Mouse (Mus musculus) lung, postnatal 0 days (tissue): ENCODE data around the gene Rps6ka3. TPM values are rescaled to one million over a fixed set of nuclear protein-coding genes. Genes with fewer than 3 reads are reported as not detected.
A peak's percentile ranks its signal among the peaks of the same experiment; 100 is the strongest.

Source experiments
- ATAC-seq: fragments of 200-750 bp; cut with Nextera tagmentation; 2 replicates; pipeline ENCODE4 v1.8.0; 2017; ENCODE audit warnings: moderate library complexity
- DNase-seq: peaks from one replicate; pipeline ENCODE4 v3.0.0-alpha.2; 2016; ENCODE audit warnings: low spot score
- H3K27ac ChIP-seq: fragments of 300-500 bp; sonication (generic); 2 replicates; pipeline ENCODE4 v1.5.1; 2014; ENCODE audit warnings: antibody characterized with exemption, mild to moderate bottlenecking, low read length, mixed read lengths
- H3K27me3 ChIP-seq: fragments of 300-500 bp; sonication (generic); replicated peaks from 2 replicates; pipeline ENCODE4 v1.6.1; 2014; ENCODE audit warnings: low read length, mixed read lengths; ENCODE audit not compliant: insufficient read depth
- H3K36me3 ChIP-seq: fragments of 300-500 bp; sonication (generic); 2 replicates; pipeline ENCODE4 v1.6.1; 2014; ENCODE audit warnings: low read length, mixed read lengths; ENCODE audit not compliant: insufficient read depth
- H3K4me1 ChIP-seq: fragments of 300-500 bp; sonication (generic); 2 replicates; pipeline ENCODE4 v1.6.1; 2014; ENCODE audit warnings: antibody characterized with exemption, low read depth, low read length, mixed read lengths; ENCODE audit not compliant: insufficient read depth
- H3K4me2 ChIP-seq: fragments of 300-500 bp; sonication (generic); replicated peaks from 2 replicates; pipeline ENCODE4 v1.6.1; 2014; ENCODE audit warnings: low read depth, mild to moderate bottlenecking, low read length, moderate library complexity, mixed read lengths
- H3K4me3 ChIP-seq: fragments of 300-500 bp; sonication (generic); 2 replicates; pipeline ENCODE4 v1.5.1; 2014; ENCODE audit warnings: low read depth, low read length
- H3K9ac ChIP-seq: fragments of 300-500 bp; sonication (generic); replicated peaks from 2 replicates; pipeline ENCODE4 v1.6.1; 2014; ENCODE audit warnings: low read depth, mild to moderate bottlenecking
- H3K9me3 ChIP-seq: fragments of 300-500 bp; sonication (generic); 2 replicates; pipeline ENCODE4 v1.6.1; 2016; ENCODE audit warnings: low read length, mixed read lengths
- CTCF ChIP-seq: IDR thresholded peaks from 2 replicates; pipeline ENCODE4 v1.5.1; 2016; ENCODE audit warnings: antibody characterized with exemption, mild to moderate bottlenecking
- EP300 ChIP-seq: IDR thresholded peaks from 2 replicates; pipeline ENCODE4 v1.6.1; 2016; ENCODE audit warnings: antibody characterized with exemption, mild to moderate bottlenecking, control low read depth
- WGBS: fragments of 180-500 bp; shearing (Covaris S2); extraction: QIAGEN DNeasy Blood & Tissue Kit; methylation state at CpG from one replicate; pipeline ENCODE4 v1.1.7; 2014; 5-methylcytosine and 5-hydroxymethylcytosine counted together
- polyA plus RNA-seq: library from polyadenylated mRNA; unstranded; fragments of >200 nt; fragmentation: Nextera tagmentation; extraction: Ambion mirVana; gene quantifications from 2 replicates; pipeline ENCODE4 v1.2.1, GENCODE M21; 2015

The Rps6ka3 gene
- polyA plus RNA-seq, 1 experiment from 2014 or later, result 6.8 TPM

DNA sequence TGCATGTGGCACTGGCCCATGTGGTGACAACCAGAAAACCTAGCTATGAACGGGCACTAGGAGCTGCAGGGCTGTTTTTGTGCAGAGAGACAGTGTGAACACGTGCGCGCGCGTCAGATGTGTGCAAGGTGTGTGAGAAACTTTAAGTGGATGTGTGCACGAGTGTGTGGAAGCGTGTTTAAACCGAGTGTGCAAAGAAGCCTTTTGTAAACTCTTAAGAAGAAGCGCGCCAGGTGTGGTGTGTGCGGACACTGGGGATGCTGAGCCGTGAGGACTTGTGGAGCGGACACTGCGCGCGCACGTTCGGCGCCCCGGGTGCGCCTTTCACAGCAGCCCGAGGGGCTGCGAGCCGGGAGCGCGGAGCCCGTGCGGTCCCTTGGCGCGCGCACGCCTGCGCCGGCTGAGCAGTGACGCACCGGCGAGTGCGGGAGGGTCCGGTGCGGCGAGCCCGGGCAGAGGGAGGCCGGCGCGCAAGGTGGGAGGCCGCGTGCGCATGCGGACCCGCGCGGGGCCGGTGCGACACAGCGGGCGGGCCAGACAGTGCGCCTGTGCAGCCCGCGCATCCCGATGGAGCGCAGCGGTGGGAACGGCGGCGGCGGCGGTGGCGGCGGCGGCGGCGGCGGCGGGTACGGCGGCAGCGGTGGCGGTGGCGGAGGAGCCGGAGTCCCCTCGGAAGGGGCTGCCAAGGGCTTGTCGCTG lies 204.2 kb downstream of the Rps6ka3 start, which contains the start of gene Map7d2:
Gene Map7d2, plus strand, starts transcription at position 443 of the 699 bp plus-strand sequence.
- no peaks in the 10 kb centered on the region for H3K36me3 ChIP-seq
- peak within 1 kb of the TSS; percentile 44 for H3K4me3 ChIP-seq
- H3K9me3 ChIP-seq, result no peaks in the 10 kb centered on the region
- TF ChIP-seq CTCF (no peak), EP300 (no peak)
- DNase-seq, result no peak
- WGBS, result 12% methylated on average over 35 of the region's 83 CpGs
- peak within 1 kb of the TSS; percentile 75 for H3K4me2 ChIP-seq
- no peaks in the 10 kb centered on the region; the same call in 1 of the 2 replicates for H3K27me3 ChIP-seq
- 0 out of 2 replicates have a peak, but pooled peaks have one; percentile 21 for ATAC-seq
- H3K4me1 ChIP-seq, result no peaks in the 10 kb centered on the region
- no peak within 1 kb of the TSS for H3K27ac ChIP-seq
- H3K9ac ChIP-seq, result no peak within 1 kb of the TSS

DNA sequence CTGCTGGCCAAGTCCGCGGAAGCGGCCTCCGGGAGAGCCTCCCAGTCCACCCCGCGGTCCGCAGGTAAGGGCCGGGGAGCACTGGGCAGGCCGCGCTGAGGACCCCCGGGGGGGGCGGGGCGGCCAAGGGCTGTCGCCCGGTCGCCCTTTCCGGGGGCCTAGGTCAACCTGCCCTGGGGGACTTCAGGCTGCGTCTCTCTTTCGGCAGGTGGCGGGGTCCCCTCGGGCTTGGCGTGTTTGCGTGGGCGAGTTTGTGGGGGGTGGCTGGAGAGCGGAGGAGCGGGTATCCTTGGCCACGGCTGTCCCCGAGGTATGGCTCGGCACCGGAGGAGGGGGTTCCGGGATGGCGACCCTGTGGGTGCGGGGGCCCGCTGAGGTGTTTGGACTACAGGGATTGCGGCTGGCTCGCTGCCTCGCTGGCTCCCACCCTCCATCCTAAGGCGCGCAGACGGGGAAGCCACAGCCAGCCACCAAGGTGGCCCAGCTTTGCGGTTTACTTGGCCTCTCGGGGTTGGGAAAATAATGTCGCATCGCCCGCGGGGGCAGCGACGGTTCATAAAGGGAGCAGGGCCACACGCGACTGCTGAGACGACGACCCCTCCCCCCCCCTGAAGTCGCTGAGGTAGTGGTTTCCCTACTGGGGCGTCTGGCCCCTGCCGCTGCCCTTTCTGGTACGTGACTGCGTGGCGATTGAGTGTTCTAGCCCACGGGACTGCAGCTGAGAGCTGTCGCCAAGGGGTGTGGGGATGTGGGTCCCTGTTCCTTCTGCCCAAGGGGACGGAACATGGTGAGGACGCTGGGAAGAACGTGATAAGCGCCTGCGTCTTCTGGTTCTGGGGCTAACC lies 204.9 kb downstream of the Rps6ka3 start:
- no peaks in the 10 kb centered on the region; the same call in 1 of the 2 replicates for H3K27me3 ChIP-seq
- H3K9ac ChIP-seq, result no peak overlapping the region
- no peaks in the 10 kb centered on the region for H3K9me3 ChIP-seq
- H3K4me1 ChIP-seq, result no peaks in the 10 kb centered on the region
- DNase-seq, result no peak
- 16% methylated on average over 35 of the region's 65 CpGs for WGBS
- no peaks in the 10 kb centered on the region for H3K36me3 ChIP-seq
- H3K4me3 ChIP-seq, result peak overlapping the region; percentile 44
- H3K27ac ChIP-seq, result no peak overlapping the region
- no peak for ATAC-seq
- H3K4me2 ChIP-seq, result peak overlapping the region; percentile 75
- TF ChIP-seq CTCF, result no peak
- no peak for TF ChIP-seq EP300

Other genes starting within 250 kb of the Rps6ka3 start
- gene Eif1ax, start 161.9 kb downstream of the Rps6ka3 start, polyA plus RNA-seq, result 68.4 and 73.1 TPM in 2 replicates
- 0.32 and 0.66 TPM in 2 replicates for gene Map7d2, start 204.3 kb downstream of the Rps6ka3 start, polyA plus RNA-seq